Mouse (Mus musculus) heart, embryonic 12.5 days (tissue): ENCODE measurements around the gene Numbl. TPM values are rescaled to one million over a fixed set of nuclear protein-coding genes. Genes with fewer than 3 reads are reported as not detected.

Source experiments
- ATAC-seq: fragments of 200-750 bp; cut with Nextera tagmentation; 2 replicates; pipeline ENCODE4 v1.8.0; 2017; ENCODE audit warnings: moderate TSS enrichment, moderate library complexity; ENCODE audit not compliant: insufficient number of reproducible peaks, low FRiP score
- H3K27ac ChIP-seq: fragments of 300-500 bp; sonication (generic); 2 replicates; pipeline ENCODE4 v1.5.1; 2016; ENCODE audit warnings: mild to moderate bottlenecking, moderate library complexity; ENCODE audit not compliant: poor library complexity, severe bottlenecking
- H3K27me3 ChIP-seq: fragments of 300-500 bp; sonication (generic); replicated peaks from 2 replicates; pipeline ENCODE4 v1.6.1; 2016; ENCODE audit warnings: mild to moderate bottlenecking, moderate library complexity
- H3K36me3 ChIP-seq: fragments of 300-500 bp; sonication (generic); 2 replicates; pipeline ENCODE4 v1.6.1; 2016; ENCODE audit warnings: mild to moderate bottlenecking, moderate library complexity
- H3K4me1 ChIP-seq: fragments of 300-500 bp; sonication (generic); replicated peaks from 2 replicates; pipeline ENCODE4 v1.6.1; 2016; ENCODE audit warnings: mild to moderate bottlenecking
- H3K4me2 ChIP-seq: fragments of 300-500 bp; sonication (generic); 2 replicates; pipeline ENCODE4 v1.6.1; 2016; ENCODE audit warnings: mild to moderate bottlenecking, moderate library complexity
- H3K4me3 ChIP-seq: fragments of 300-500 bp; sonication (generic); 2 replicates; pipeline ENCODE4 v1.5.1; 2016; ENCODE audit warnings: mild to moderate bottlenecking
- H3K9ac ChIP-seq: fragments of 300-500 bp; sonication (generic); 2 replicates; pipeline ENCODE4 v1.6.1; 2016; ENCODE audit warnings: mild to moderate bottlenecking, moderate library complexity
- H3K9me3 ChIP-seq: fragments of 300-500 bp; sonication (generic); replicated peaks from 2 replicates; pipeline ENCODE4 v1.6.1; 2016; ENCODE audit warnings: mild to moderate bottlenecking, moderate library complexity
- whole genome bisulfite sequencing: fragments of 180-500 bp; shearing (Covaris S2); methylation state at CpG from one replicate; pipeline ENCODE4 v1.1.7; 2016; 5-methylcytosine and 5-hydroxymethylcytosine counted together
- polyA plus RNA-seq: library from polyadenylated mRNA; unstranded; fragments of >200 nt; fragmentation: Nextera tagmentation; extraction: Ambion mirVana; gene quantifications from 2 replicates; pipeline ENCODE4 v1.2.1, GENCODE M21; 2016

Numbl gene
- polyA plus RNA-seq, 1 experiment from 2014 or later: 11.1 TPM

DNA sequence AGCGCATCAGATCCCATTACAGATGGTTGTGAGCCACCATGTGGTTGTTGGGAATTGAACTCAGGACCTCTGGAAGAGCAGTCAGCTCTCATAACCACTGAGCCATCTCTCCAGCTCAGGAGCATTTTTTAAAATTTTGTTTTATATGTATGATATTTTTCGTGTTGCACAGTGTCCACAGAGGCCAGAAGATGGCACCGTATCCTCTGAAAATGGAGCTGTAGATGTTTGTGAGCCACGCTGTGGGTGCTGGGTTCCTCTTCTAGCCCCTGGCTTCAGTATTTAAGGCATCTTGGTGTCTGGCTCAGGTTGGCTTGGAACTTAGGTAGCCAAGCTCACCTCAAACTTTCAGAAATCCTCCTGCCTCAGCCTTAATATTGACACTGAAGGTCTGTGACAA lies 38.3 kb downstream of the Numbl start:
- ATAC-seq: no peak
- WGBS: 90% methylated on average over 4 of the region's 4 CpGs
- Histone ChIP-seq H3K9ac (no peak overlapping the region), H3K4me3 (no peak overlapping the region), H3K36me3 (no peaks in the 10 kb centered on the region), H3K4me2 (no peak overlapping the region), H3K27me3 (no peaks in the 10 kb centered on the region), H3K4me1 (no peaks in the 10 kb centered on the region; the same call in 1 of the 2 replicates), H3K27ac (no peak overlapping the region), H3K9me3 (peaks cover 8% of the 10 kb centered on the region; the same call in 1 of the 2 replicates)

DNA sequence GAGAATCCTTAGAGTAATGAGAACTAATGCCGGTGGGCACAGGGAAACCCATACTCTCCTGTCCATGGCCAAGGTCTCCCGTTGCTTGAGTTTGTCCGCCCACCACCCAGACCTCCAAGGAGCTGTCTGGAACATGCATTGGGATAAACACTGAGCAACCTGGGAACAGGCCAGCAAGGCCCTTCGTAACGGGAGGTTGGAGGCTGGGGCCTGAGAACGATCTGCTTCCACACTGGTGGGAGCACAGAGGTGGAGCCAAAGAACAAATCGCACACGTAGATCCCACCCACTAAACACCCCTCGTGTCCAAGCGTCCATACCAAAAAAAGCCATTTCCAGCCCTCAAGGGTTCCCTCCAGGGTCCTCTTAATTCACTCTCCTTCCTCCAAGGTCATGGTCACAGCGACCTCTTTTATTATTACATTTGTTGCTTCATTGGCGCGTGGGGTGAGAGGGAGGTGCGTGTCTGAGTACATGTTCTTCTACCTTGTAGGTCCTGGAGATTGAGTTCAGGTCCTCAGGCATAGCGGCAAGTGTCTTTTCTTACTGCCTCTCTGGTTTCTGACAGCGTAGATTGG lies 39.9 kb downstream of the Numbl start:
- 82% methylated on average over 16 of the region's 16 CpGs for WGBS

GRCm38 (mm10) chr7:27298816-27299215 lies 40.6 kb downstream of the Numbl start:
- no peak for ATAC-seq
- no peak overlapping the region for H3K27ac ChIP-seq
- H3K4me2 ChIP-seq: no peak overlapping the region
- H3K27me3 ChIP-seq: peaks cover 7% of the 10 kb centered on the region
- H3K36me3 ChIP-seq: no peaks in the 10 kb centered on the region
- H3K4me1 ChIP-seq: no peaks in the 10 kb centered on the region
- no peak overlapping the region for H3K4me3 ChIP-seq
- no peak overlapping the region for H3K9ac ChIP-seq
- WGBS: 75% methylated on average over 6 of the region's 6 CpGs
- peaks cover 5% of the 10 kb centered on the region; the same call in 1 of the 2 replicates for H3K9me3 ChIP-seq

More for the DNA sequence above, 39.9 kb downstream of the Numbl start:
- Histone ChIP-seq H3K4me2 (no peak overlapping the region), H3K9ac (no peak overlapping the region), H3K27me3 (peaks cover under 1% of the 10 kb centered on the region; the same call in 1 of the 2 replicates), H3K9me3 (peaks cover 8% of the 10 kb centered on the region; the same call in 1 of the 2 replicates), H3K27ac (no peak overlapping the region), H3K36me3 (no peaks in the 10 kb centered on the region), H3K4me1 (no peaks in the 10 kb centered on the region), H3K4me3 (no peak overlapping the region)
- ATAC-seq: no peak

GRCm38 (mm10) chr7:27300351-27300750 lies 42.1 kb downstream of the Numbl start:
- Histone ChIP-seq H3K36me3 (0 out of 2 replicates have a peak, but pooled peaks cover 4% of the 10 kb centered on the region), H3K9me3 (0 out of 2 replicates have a peak, but pooled peaks cover 2% of the 10 kb centered on the region), H3K4me2 (no peak overlapping the region), H3K27me3 (peaks cover 20% of the 10 kb centered on the region), H3K4me3 (no peak overlapping the region), H3K4me1 (no peaks in the 10 kb centered on the region), H3K27ac (no peak overlapping the region), H3K9ac (no peak overlapping the region)
- 62% methylated on average over 4 of the region's 4 CpGs for WGBS
- ATAC-seq: no peak

- no peak overlapping the region for H3K9ac ChIP-seq
- H3K4me2 ChIP-seq: no peak overlapping the region
- 0 out of 2 replicates have a peak, but pooled peaks cover 2% of the 10 kb centered on the region for H3K9me3 ChIP-seq
- no peak overlapping the region for H3K27ac ChIP-seq
- H3K27me3 ChIP-seq: peaks cover 20% of the 10 kb centered on the region
- WGBS: 77% methylated on average over 5 of the region's 5 CpGs
- no peak overlapping the region for H3K4me3 ChIP-seq
- H3K36me3 ChIP-seq: 0 out of 2 replicates have a peak, but pooled peaks cover 6% of the 10 kb centered on the region
- no peaks in the 10 kb centered on the region for H3K4me1 ChIP-seq
- no peak for ATAC-seq
Observed at GRCm38 (mm10) chr7:27300801-27301200, 42.6 kb downstream of the Numbl start.

DNA sequence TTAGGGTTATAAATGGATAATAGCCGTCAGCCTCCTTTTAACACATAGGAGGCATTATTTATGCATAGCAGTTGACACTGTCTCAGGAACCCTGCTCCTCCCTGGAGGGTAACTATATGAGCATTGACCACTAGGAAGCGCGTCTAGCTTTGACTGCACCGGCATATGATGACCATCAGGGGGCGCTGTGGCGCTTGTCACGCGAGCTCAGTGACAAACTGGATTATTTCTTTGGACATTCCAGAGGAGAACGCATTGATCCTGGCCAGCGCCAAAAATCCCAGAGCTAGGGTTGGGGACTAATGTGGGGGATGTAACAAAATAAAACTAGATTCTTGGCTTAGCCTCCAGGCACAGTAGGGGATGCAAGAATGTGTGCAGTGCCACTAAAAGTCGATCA lies 43.9 kb downstream of the Numbl start:
- H3K27ac ChIP-seq: no peak overlapping the region
- WGBS: 8% methylated on average over 11 of the region's 11 CpGs
- H3K4me1 ChIP-seq: no peaks in the 10 kb centered on the region
- 0 out of 2 replicates have a peak, but pooled peaks have one; percentile 23 for ATAC-seq
- H3K4me2 ChIP-seq: no peak overlapping the region
- H3K4me3 ChIP-seq: no peak overlapping the region
- H3K36me3 ChIP-seq: 0 out of 2 replicates have a peak, but pooled peaks cover 14% of the 10 kb centered on the region
- H3K9ac ChIP-seq: no peak overlapping the region
- H3K27me3 ChIP-seq: peaks cover 22% of the 10 kb centered on the region
- no peaks in the 10 kb centered on the region for H3K9me3 ChIP-seq

GRCm38 (mm10) chr7:27305091-27305730 lies 47.0 kb downstream of the Numbl start:
- H3K27me3 ChIP-seq: peaks cover 22% of the 10 kb centered on the region
- ATAC-seq: no peak
- H3K9me3 ChIP-seq: no peaks in the 10 kb centered on the region
- peaks cover 8% of the 10 kb centered on the region for H3K4me1 ChIP-seq
- no peak overlapping the region for H3K27ac ChIP-seq
- WGBS: 79% methylated on average over 17 of the region's 17 CpGs
- H3K36me3 ChIP-seq: 0 out of 2 replicates have a peak, but pooled peaks cover 14% of the 10 kb centered on the region
- no peak overlapping the region for H3K9ac ChIP-seq
- no peak overlapping the region for H3K4me2 ChIP-seq
- H3K4me3 ChIP-seq: no peak overlapping the region

DNA sequence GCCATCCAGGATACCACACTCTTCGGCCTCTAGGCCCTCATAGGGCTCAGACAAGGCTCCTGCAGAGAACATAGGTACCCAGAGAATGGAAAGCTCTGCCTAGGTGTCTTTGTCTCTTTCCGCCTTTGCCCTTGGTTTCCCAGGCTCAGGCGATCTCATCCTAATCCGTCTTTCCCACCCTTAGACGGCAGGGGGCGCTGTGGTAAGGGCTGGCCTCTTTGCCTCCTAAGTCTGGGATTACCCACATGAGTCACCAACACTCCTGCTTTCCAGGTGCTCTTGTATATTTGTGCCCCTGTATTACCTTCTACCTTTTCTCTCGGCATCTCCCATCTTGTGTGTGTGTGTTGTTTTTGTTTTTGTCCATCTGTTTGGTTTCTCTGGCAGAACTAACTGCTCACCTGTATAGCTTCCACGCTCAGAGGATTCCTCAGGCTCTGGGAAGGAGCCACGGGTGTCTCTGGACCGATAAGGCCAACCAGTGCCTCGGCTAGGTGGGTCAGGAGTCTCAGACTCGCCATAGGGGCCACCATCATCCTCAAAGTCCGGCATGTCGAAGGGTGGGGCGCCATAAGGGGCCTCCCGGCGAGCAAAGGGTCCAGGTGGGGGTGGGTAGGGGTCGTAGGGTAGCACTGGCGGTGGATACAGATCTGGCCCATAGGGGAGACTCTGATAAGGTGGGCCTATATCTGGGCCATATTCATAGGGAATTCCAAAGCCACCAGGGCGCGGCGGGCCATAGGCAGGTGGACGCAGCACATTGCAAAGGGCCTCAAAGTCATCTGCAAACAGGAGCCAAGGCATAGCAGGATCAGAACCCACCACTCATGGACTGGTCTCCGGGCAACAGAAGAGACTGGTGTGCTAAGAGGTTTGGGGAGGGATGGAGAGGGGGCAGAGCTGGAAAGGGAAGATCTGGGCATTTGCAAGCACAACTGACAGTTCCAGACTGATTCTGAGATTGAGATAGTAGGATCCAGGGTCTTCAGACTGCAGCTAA lies 48.2 kb downstream of the Numbl start:
- peaks cover 13% of the 10 kb centered on the region for H3K4me1 ChIP-seq
- 0 out of 2 replicates have a peak, but pooled peaks cover 14% of the 10 kb centered on the region for H3K36me3 ChIP-seq
- WGBS: 69% methylated on average over 24 of the region's 24 CpGs

GRCm38 (mm10) chr7:27307551-27307950 lies 49.3 kb downstream of the Numbl start:
- Histone ChIP-seq H3K27ac (no peak overlapping the region), H3K36me3 (0 out of 2 replicates have a peak, but pooled peaks cover 14% of the 10 kb centered on the region), H3K4me3 (no peak overlapping the region), H3K27me3 (peaks cover 32% of the 10 kb centered on the region), H3K9ac (no peak overlapping the region), H3K4me2 (no peak overlapping the region), H3K4me1 (peaks cover 13% of the 10 kb centered on the region), H3K9me3 (no peaks in the 10 kb centered on the region)
- WGBS: 63% methylated on average over 9 of the region's 9 CpGs
- ATAC-seq: no peak

More for the DNA sequence above, 48.2 kb downstream of the Numbl start:
- no peak for ATAC-seq
- no peak overlapping the region for H3K9ac ChIP-seq
- peaks cover 30% of the 10 kb centered on the region for H3K27me3 ChIP-seq
- H3K4me3 ChIP-seq: no peak overlapping the region
- H3K27ac ChIP-seq: no peak overlapping the region
- H3K9me3 ChIP-seq: no peaks in the 10 kb centered on the region
- H3K4me2 ChIP-seq: no peak overlapping the region

DNA sequence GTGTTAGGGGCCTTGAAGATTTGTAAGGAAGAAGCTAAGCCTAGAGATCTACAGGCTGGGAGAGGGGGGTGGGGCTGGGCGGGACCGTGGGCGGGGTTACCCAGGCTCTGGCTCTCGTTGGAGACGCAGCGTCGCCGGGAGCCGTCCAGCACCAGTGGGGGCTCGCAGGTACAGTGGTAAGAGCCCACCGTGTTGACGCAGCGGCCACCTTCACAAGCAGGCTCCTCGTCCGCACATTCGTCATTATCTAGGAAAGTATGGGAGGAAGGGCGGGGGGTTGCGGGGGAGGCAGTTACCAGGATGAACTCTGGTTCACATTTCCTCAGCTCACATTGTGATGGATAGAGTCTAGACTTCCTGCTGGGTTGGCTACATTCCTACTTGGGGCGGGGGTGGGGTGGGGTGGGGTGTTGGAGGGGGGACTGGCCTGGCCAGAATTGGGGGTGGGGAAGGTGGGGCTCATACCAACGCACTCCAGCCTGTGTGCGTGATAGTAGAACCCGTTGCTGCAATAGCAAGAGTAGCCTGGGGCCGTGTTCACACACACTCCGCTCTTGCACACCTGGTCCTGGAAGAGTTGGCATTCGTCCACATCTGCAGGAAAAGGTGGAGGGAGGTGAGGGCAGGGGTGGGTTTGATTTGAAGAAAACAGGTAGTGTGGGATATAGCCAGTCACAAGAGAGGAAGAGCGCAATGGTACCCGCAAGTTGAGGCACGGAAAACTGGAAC lies 50.8 kb downstream of the Numbl start:
- 11% methylated on average over 28 of the region's 28 CpGs for WGBS
- no peak overlapping the region for H3K27ac ChIP-seq
- peak; percentile 54; the same call in 1 of the 2 replicates for ATAC-seq
- no peak overlapping the region for H3K9ac ChIP-seq
- peaks cover 23% of the 10 kb centered on the region for H3K27me3 ChIP-seq
- peak overlapping the region; percentile 60 for H3K4me2 ChIP-seq
- peaks cover 25% of the 10 kb centered on the region for H3K36me3 ChIP-seq
- H3K9me3 ChIP-seq: peaks cover 1% of the 10 kb centered on the region
- H3K4me1 ChIP-seq: peaks cover 13% of the 10 kb centered on the region
- H3K4me3 ChIP-seq: peak overlapping the region; percentile 20
